Mouse (Mus musculus): ENCODE results near the gene Eef1akmt3.

The Eef1akmt3 gene

DNA sequence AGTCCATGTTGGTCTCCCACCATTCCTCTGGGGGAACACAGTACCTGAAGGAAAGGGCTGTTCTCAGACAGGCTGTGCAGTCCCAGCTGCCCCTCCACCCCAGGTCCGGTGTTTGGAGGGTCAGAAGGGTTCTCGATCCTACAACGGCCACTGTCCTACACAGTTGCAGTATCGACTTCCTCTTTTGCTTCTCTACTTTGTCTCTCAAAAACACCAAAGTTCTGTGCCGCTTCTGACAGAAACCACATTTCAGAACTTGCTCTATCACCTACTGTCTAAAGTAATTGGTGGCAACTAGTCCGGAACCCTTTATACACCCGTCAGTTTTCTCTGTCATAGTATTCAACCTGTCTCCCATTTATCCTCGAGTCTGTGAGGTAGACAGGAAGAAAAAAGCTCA lies 14.1 kb upstream of the Eef1akmt3 start:
- DNase-seq (ENCODE audit: inconsistent age in 2 of 2, low spot score in 1 of 2): no peak

DNA sequence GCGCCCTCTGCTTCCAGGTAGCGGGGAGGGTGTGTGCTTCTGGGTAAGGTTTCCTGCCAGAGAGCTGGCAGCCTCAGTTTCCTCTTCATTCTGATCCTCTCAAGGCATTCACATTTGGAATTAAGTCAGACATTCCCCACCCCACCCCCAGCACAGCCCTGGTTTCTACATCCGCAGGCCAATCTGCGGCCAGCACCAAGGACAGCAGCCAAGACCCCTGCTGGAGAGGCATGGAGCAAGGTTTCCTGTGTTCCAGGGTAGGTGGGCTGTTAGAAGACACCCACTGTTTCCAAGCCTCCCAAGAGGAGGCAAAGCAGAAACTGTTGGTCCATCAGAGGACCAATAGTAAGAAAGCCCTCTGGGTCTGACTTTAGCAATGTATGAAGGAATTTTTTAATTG lies 13.3 kb upstream of the Eef1akmt3 start:
- no peak for DNase-seq (ENCODE audit: inconsistent age in 2 of 2, low spot score in 1 of 2)

DNA sequence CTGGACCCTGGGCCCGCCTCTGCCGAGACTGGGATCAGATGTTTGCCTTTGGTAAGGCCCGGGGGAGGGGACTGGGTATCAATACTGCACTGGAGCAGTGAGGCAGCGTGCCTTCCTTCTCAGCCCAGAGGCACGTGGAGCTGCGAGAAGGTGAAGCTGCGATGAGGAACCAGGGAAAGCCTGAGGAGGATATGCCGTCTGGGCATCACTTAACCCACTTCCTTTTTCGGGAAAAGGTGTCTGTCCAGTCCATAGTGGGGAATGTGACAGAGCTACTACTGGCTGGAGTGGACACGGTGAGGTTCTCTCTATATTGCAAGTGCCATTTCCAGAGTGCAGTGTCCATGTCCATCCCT lies 8.8 kb upstream of the Eef1akmt3 start:
- DNase-seq (ENCODE audit: inconsistent age in 2 of 2, low spot score in 1 of 2): no peak

DNA sequence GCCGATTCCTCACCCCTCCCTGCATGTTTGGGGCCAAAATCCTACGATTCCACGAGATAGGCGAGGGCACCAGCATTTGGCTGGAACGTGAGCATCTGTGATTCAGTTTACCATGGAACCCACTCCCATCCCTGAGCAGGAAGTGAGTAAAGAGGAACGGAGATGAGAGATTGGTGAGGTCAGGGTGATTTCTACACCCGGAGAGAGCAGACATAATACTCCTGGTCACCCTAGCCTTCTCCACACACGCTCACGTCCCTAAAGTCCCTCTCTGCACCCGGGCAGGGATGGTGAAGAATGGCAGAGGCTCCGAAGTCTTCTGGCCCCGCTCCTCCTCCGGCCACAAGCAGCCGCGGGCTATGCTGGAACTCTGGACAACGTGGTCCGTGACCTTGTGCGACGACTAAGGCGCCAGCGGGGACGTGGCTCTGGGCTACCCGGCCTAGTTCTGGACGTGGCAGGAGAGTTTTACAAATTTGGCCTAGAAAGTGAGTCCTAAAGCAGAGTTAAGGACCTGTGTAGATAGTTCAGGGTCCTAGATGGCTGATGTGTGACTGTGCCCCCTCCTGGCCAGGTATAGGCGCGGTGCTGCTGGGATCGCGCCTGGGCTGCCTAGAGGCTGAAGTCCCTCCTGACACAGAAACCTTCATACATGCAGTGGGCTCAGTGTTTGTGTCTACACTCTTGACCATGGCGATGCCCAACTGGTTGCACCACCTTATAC lies 8.2 kb upstream of the Eef1akmt3 start:
- peak in 1 of 2 experiments; percentile 55 for DNase-seq (ENCODE audit: inconsistent age in 2 of 2, low spot score in 1 of 2)

DNA sequence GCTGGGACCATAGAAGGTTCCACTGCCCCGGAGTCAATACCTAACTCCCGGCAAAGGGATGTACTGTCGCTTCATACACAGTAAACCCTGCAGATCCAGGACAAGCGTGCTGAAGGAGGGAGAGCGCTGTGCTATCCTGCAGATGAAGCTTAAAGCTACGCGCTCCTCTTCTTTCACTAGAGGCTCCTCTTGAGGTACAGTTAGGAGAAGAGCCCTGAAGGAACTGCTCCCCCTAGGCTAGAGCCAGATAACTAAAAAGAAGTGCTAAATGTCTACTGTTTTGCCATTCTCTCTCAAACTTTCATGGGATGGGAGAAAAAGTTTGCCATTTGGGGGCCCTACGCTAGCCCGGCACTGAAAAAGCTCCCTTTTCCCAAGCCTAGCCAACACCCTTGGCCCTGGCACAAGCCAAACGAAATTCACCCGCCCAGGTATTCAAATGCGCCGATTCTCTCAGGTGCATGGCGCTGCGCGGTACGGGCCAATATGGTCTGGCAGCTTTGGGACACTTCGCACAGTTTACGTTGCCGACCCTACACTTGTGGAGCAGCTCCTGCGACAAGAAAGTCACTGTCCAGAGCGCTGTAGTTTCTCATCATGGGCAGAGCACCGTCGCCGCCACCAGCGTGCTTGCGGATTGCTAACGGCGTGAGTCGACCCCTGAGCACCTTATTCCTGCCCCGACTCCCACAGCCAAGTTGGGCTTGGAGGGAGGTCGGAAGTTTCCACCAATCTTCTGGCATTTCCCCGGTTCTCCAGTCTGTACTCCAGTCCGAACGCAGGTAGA lies 7.5 kb upstream of the Eef1akmt3 start:
- peak in 1 of 2 experiments; percentile 60 for DNase-seq (ENCODE audit: inconsistent age in 2 of 2, low spot score in 1 of 2)

DNA sequence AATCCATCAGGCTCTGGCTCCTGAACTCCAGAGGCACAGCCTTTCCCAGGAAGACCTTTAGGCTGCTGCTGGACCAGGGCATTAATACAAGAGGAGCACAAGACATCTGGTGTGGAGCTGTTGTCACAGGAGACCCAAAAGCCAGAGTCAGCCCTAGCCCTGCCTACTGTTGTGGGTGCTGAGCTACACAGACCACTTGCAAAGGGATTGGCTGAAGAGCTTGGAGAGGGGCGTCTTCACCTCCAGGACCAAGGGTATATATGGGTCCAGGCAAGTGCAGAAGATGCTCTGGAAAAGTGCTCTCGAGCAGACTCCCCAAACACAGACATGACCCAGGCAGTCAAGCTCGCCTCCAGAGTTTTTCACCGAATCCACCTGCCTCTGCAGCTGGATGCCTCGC lies 6.6 kb upstream of the Eef1akmt3 start, which contains the start of gene Cyp27b1:
TSS of gene Cyp27b1 (plus strand) at position 297 of the 400 bp plus-strand sequence.
- no peak for DNase-seq (ENCODE audit: inconsistent age in 2 of 2, low spot score in 1 of 2)

DNA sequence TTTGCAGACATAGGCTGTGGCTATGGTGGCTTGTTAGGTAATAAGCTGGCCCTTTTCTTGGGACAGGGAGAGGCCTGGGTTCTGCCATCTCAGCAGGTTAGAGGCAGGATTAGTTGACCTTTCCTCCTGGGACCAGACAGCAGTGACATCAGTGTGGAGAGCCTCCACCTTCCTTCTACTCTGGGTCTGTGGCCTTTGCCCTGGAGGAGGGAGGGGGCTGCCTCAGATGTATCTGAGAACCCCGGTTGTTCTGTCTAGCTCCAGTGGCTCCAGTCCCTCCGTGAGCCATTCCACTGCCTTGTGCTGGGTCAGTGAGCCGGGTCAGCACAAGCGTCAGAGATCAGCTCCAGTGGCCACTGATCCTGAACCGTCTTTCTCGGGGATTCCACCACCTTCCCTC lies 1.9 kb upstream of the Eef1akmt3 start:
- DNase-seq (ENCODE audit: inconsistent age in 2 of 2, low spot score in 1 of 2): no peak

DNA sequence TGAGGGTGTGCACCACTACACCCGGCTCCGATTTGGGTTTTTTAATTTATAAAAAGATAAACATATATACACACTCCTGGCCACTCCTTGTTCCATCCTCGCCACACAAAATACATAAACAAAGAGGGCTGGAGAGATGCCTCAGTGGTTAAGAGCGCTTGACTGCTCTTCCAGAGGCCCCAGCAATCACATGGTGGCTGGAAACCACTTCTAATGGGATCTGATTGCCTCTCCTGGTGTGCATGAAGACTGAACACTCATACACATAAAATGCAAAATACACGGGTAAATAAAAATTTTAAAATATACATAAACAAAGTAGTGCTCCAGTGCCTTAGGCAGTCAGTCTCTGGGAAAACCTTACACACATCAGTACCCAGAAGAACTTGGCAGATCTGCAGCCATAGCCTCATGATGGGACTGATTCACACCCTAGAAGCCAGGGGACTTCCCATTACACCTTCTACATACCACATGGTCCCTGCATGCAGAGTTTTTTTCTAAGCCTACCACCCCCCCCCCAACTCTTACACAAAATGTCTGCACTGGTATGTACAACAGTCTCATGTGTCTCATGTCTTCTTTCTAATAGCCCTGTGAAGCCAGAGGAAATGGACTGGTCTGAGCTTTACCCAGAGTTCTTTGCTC lies 1.3 kb upstream of the Eef1akmt3 start:
- no peak for DNase-seq (ENCODE audit: inconsistent age in 2 of 2, low spot score in 1 of 2)

DNA sequence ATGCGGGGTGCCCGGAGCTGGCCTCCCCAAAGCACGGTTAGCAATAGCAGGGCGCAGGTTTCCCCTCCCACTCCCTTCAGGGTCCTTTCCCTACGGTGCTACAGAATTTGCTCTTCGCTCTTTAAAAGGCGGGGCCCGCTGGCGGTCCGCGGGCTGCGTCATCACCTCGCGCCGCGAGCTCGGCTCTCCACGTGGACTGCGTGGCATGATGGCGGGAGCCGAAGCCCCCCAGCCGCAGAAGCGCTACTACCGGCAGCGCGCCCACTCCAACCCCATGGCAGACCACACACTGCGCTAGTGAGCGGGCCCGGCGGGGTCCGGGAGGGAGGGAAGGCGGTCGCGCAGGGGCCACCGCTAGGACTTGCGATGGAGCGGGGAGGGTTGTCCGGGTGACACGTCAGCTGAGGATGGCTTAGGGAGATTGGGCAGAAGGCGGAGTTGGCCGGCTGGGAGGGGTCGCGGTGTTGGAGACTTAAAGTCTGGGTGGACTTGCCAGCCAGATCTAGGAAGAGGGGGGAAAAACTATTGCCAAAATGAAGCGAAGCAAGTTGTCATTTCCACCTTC lies 543 bp upstream of the Eef1akmt3 start:
- DNase-seq (ENCODE audit: inconsistent age in 2 of 2, low spot score in 1 of 2): peak; percentile 91 to 98

DNA sequence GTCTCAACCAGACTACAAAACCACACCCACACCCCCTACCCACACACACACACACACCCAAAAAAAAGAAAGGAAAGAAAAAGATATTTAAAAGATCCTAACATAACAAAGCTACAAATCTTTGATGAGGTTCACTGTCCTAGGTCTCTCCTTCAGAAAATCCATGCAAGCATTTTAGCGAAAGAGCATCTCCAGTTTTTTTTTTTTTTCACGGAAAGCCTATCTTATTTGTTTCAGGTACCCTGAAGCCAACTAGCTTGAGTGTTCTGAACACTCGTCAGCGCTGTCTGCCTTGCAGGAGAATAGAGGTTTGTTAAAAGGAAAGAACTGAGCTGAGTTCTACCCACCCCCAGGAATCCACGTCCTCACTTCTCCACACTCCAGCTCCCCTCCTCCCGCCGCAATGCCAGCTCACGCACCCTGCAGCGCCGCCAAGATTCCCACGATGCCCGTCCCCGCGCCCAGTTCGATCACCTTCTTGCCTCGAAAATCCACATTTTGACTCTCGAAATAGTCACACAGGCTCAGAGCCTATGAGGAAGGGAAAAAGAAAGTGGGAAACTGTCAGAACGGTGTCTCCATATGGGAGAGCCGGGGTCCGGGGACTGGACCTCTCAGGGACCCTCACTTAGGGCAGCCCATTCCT lies 621 bp downstream of the Eef1akmt3 start:
- DNase-seq (ENCODE audit: inconsistent age in 2 of 2, low spot score in 1 of 2): peak in 1 of 2 experiments; percentile 70

DNA sequence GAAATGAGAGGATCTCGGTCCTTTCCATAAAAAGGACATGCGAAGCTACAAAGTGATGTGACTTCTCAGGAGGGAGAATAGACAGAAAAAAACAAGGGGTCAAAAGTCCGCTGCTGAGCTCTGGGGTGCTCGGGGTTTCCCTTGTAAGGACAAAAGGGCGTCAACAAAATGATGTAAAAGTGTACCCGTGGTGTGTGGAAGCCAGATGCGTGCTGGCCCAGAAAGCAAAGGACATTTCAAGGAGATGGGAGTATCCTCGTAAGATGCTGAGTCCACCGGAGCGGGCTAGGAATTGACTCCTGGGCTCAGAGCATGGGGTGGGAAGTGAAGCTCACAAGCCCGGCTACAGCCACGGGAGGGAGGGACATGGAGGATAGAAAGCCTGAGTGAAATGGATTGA lies 3.7 kb downstream of the Eef1akmt3 start:
- no peak for DNase-seq (ENCODE audit: inconsistent age in 2 of 2, low spot score in 1 of 2)

DNA sequence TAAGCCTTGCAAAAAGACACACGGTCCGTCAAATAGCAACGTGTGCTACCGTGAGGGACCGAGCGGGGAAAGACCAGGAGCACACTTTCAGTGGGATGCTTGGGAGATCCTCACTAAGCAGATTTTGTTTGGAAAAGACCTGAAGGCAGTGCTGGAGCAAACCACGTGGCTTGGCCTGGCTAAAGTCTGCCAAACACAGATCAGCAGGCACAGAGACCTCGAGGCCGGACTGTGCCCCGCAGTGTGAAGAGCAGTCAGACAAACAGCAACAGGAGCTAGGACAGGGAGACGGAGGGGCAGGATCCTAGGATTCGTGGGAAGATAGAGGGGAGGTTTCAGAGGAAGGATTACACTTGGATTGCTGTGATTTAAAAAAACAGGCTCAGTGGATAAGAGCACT lies 5.0 kb downstream of the Eef1akmt3 start:
- DNase-seq (ENCODE audit: inconsistent age in 2 of 2, low spot score in 1 of 2): no peak

DNA sequence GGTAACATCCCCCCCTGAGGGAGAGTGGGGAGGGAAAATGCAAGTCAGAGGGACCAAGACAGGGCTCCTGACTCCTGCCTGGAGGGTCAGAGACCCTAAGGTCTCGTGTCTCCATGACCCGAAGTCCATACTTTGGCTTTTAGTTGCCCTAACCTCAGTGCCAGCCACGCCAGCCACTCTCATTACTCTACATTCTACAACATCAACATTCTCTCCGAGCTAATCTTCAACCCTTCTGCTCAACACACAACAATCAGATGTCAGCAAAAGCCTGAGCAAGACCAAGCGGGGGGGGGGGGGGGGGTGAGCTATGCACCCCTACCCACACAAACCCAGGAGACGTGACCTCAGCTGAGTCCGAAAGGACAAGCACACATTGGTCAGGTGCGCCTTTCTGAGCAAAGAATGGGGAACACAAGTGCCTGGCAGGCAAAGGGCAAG lies 8.0 kb downstream of the Eef1akmt3 start:
- DNase-seq (ENCODE audit: inconsistent age in 2 of 2, low spot score in 1 of 2): no peak

DNA sequence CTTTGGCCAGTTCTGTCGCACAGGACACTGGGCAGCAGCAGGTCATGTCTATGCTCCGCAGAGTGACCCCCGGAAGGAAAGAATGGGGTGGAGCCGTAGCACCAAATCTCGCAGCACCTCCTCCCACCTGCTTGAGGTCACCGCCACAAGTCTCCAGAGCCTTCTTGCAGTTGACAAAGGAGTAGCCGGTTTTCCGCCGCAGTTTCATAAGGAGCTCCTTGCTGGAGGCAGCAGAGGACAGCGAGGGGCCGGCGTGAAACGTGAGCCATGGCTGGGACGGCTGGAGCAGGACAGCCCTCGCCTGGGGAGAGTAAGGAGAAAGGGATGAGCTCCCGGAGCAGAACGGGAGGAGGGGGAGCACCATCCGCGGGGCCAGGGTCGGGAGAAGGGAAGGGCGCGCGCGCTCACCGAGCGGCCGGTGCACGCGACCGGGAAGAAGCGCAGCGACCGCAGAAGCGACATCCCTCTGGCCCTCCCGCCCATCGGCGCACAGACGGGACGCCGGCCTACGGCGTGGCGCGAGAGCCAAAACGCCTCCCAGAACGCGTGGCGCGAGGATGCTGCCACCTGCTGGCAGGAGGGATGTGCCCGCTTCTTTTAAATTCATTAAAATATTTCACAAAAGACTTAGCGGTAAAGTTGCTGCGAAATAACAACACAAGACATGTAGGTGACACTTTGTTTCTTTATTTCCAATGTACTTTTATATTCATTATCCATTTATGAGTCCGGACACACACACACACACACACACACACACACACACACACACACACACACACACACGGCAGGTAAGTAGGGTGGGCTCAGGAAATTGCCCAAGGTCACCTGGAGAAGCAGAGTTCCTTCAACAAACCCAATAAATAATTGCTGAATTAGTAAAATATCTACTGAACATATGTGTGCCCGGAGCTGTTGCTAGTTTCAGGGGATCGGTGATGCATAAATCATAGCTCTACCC lies 10.7 kb downstream of the Eef1akmt3 start, which contains the start of gene Tsfm:
TSS of gene Tsfm (minus strand) at position 505 of the 961 bp plus-strand sequence.
- peak; percentile 93 to 97 for DNase-seq (ENCODE audit: inconsistent age in 2 of 2, low spot score in 1 of 2)

DNA sequence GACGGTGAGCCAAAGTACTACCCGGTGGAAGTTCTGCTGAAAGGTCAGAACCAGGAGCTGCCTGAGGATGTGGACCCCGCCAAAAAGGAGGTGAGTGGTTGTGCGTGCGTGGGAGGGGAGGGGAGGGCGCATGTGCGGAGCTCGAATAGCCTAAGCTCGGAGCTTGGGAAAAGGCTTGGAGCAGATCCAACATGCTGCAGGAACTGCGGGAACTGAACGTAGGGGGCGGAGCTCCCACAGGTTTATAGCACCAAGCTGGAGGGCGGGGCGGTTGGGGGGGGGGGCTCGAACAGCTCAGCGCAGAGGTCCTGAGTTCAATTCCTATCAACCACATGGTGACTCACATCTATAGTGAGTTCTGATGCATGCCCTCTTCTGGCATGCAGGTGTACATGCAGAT lies 22.9 kb downstream of the Eef1akmt3 start:
- no peak for DNase-seq (ENCODE audit: inconsistent age in 2 of 2, low spot score in 1 of 2)

DNA sequence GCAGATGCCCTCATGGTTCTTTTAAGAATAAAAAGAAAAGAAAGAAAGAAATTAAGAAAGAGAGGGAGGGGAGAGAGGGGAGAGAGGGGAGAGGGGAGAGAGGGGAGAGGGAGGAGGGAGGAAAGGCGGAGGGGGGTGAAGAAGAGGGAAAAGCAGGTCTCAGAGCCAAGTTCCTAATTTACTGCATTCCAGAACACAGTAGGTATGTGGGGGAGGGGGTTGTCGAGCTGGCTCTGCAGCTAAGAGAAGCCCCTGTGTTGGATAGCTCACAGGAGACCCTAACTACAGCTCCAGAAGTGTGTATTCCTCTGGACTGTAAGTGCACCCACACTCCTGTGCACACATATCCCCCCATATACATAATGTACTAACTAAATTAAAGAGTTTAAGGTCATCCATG lies 24.2 kb downstream of the Eef1akmt3 start:
- DNase-seq (ENCODE audit: inconsistent age in 2 of 2, low spot score in 1 of 2): no peak

DNA sequence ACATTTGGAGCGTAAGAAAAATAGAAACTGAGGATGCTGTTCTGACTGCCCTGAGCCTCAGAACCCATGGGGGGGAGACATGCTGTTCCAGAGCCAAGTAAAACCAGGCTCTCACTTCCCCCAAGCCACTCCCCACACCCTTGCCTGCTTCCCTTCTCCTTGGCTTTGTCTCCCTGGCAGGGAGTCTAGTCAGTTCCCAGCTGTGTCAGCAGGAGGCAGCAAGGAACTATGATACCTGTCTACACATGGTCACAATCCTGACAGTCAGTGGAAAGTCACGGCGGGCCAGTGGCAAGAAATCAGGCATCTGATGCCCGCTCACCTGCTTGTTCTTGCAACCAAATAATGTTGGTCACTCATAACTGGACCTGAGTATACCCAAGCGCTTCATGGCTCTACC lies 24.8 kb downstream of the Eef1akmt3 start:
- no peak for DNase-seq (ENCODE audit: inconsistent age in 2 of 2, low spot score in 1 of 2)

DNA sequence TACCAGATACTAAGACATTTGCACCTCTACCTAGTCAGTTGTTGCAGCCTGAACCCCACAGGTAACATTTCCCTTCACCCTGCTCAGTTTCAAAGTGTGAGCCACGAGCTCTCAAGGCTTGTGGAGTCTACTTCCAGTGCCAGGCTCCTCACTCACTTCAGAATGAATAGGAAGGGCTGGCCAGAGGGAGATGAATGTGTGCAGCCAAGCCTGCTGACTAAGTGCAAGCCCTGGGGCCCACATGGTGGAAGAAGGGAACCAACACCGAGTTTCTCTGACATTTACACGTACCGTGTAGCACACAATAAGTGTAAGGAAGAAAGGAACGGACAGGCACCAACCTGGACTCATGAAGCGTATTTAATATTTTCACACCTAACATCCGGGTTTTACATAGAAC lies 37.5 kb downstream of the Eef1akmt3 start:
- DNase-seq (ENCODE audit: inconsistent age in 2 of 2, low spot score in 1 of 2): no peak

DNA sequence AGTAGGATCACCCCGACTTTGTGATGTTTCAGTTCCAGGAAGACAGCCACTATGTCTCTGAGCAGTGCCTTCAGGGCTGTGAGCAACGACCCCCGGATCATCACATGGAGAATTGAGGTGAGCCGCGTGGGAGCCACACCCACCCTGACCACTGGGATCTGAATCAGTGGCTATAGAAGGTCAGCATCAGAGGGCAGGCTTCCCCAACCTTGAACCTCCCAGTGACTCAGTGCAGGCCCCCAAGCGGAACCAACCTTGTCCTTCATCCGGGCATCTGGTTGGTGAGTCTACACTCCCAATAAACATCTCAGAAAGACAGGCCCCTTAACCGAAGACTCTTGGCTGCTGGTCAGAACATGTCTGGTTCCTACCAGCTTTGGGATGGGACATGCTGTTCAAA lies 38.0 kb downstream of the Eef1akmt3 start:
- DNase-seq (ENCODE audit: inconsistent age in 2 of 2, low spot score in 1 of 2): peak; percentile 88 to 93

DNA sequence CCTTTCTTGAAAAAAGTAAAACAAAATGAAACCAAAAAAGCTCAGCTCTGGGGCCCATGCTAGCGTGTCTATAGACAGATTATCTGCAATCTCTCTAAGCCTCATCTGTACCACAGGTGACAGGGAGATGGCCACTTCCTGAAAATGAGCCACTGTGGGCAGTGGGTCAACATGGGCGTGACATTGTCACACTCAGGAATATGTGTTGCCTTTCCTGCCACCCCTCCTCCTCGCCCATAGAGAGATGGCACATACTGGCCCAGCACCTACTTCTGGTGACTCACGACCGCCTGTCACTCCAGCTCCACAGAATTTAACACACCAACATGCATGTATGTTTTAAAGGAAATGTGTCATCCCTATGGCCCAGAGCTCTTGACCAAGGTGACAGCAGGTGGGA lies 38.5 kb downstream of the Eef1akmt3 start:
- DNase-seq (ENCODE audit: inconsistent age in 2 of 2, low spot score in 1 of 2): no peak
